Mouse (Mus musculus): ENCODE measurements at regions not wholly inside any gene's neighbourhood (a gene's known extent, or its start where the extent isn't known, plus 50 kb on each side); places are given as distances from the start of the nearest gene placed in this dataset.

- Histone ChIP-seq H3K4me3 (ENCODE audit: low read depth, low read length) (no peak overlapping the region), H3K4me2 (ENCODE audit: low read length) (no peak overlapping the region), H3K36me3 (ENCODE audit: control insufficient read depth, insufficient read depth, low read length) (no peaks in the 10 kb centered on the region), H3K9me3 (replicated peaks; ENCODE audit: control insufficient read depth, low read length) (no peaks in the 10 kb centered on the region), H3K4me1 (ENCODE audit: control insufficient read depth, insufficient read depth, low read length) (peaks cover 6% of the 10 kb centered on the region; the same call in 1 of the 2 replicates), H3K27me3 (replicated peaks; ENCODE audit: control insufficient read depth, insufficient read depth, low read length) (no peaks in the 10 kb centered on the region), H3K27ac (ENCODE audit: low read depth, low read length) (no peak overlapping the region), H3K9ac (ENCODE audit: low read length) (no peak overlapping the region)
- no peak for ATAC-seq
- WGBS, result 90% methylated on average over 2 of the region's 2 CpGs
- no peak for DNase-seq (ENCODE audit: low spot score)
Observed at GRCm38 (mm10) chr12:5805731-5806130, 430.2 kb upstream of the Klhl29 start.

GRCm38 (mm10) chr12:5793051-5793450 lies 417.6 kb upstream of the Klhl29 start:
- Histone ChIP-seq H3K27me3 (replicated peaks; ENCODE audit: control insufficient read depth, insufficient read depth, low read length) (no peaks in the 10 kb centered on the region), H3K9ac (ENCODE audit: low read length) (no peak overlapping the region), H3K4me1 (ENCODE audit: control insufficient read depth, insufficient read depth, low read length) (no peaks in the 10 kb centered on the region), H3K27ac (ENCODE audit: low read depth, low read length) (no peak overlapping the region), H3K4me2 (ENCODE audit: low read length) (no peak overlapping the region), H3K36me3 (ENCODE audit: control insufficient read depth, insufficient read depth, low read length) (no peaks in the 10 kb centered on the region), H3K9me3 (replicated peaks; ENCODE audit: control insufficient read depth, low read length) (no peaks in the 10 kb centered on the region), H3K4me3 (ENCODE audit: low read depth, low read length) (no peak overlapping the region)
- WGBS, result 83% methylated on average over 7 of the region's 7 CpGs
- no peak for ATAC-seq
- no peak for DNase-seq (ENCODE audit: low spot score)

- H3K4me2 ChIP-seq (ENCODE audit: low read length), result no peak overlapping the region
- no peak overlapping the region for H3K4me3 ChIP-seq (ENCODE audit: low read depth, low read length)
- ATAC-seq (no peak), DNase-seq (ENCODE audit: low spot score) (no peak)
- WGBS, result 71% methylated on average over 7 of the region's 7 CpGs
- H3K4me1 ChIP-seq (ENCODE audit: control insufficient read depth, insufficient read depth, low read length), result no peaks in the 10 kb centered on the region
- no peak overlapping the region for H3K9ac ChIP-seq (ENCODE audit: low read length)
- no peaks in the 10 kb centered on the region for H3K27me3 ChIP-seq (replicated peaks; ENCODE audit: control insufficient read depth, insufficient read depth, low read length)
- H3K36me3 ChIP-seq (ENCODE audit: control insufficient read depth, insufficient read depth, low read length), result no peaks in the 10 kb centered on the region
- H3K9me3 ChIP-seq (replicated peaks; ENCODE audit: control insufficient read depth, low read length), result no peaks in the 10 kb centered on the region
- H3K27ac ChIP-seq (ENCODE audit: low read depth, low read length), result no peak overlapping the region
Observed at GRCm38 (mm10) chr12:5787074-5787813, 411.8 kb upstream of the Klhl29 start.

GRCm38 (mm10) chr12:5781276-5781675 lies 405.8 kb upstream of the Klhl29 start:
- H3K4me1 ChIP-seq (ENCODE audit: control insufficient read depth, insufficient read depth, low read length), result no peaks in the 10 kb centered on the region
- H3K4me2 ChIP-seq (ENCODE audit: low read length), result no peak overlapping the region
- H3K36me3 ChIP-seq (ENCODE audit: control insufficient read depth, insufficient read depth, low read length), result no peaks in the 10 kb centered on the region
- no peaks in the 10 kb centered on the region for H3K27me3 ChIP-seq (replicated peaks; ENCODE audit: control insufficient read depth, insufficient read depth, low read length)
- WGBS, result 37% methylated on average over 3 of the region's 3 CpGs
- ATAC-seq (no peak), DNase-seq (ENCODE audit: low spot score) (no peak)
- H3K9me3 ChIP-seq (replicated peaks; ENCODE audit: control insufficient read depth, low read length), result no peaks in the 10 kb centered on the region
- no peak overlapping the region for H3K4me3 ChIP-seq (ENCODE audit: low read depth, low read length)
- H3K27ac ChIP-seq (ENCODE audit: low read depth, low read length), result no peak overlapping the region
- H3K9ac ChIP-seq (ENCODE audit: low read length), result no peak overlapping the region

- H3K9me3 ChIP-seq (replicated peaks; ENCODE audit: control insufficient read depth, low read length), result no peaks in the 10 kb centered on the region
- H3K9ac ChIP-seq (ENCODE audit: low read length), result no peak overlapping the region
- no peak overlapping the region for H3K27ac ChIP-seq (ENCODE audit: low read depth, low read length)
- no peaks in the 10 kb centered on the region for H3K27me3 ChIP-seq (replicated peaks; ENCODE audit: control insufficient read depth, insufficient read depth, low read length)
- no peak overlapping the region for H3K4me2 ChIP-seq (ENCODE audit: low read length)
- no peak for ATAC-seq
- no peaks in the 10 kb centered on the region for H3K36me3 ChIP-seq (ENCODE audit: control insufficient read depth, insufficient read depth, low read length)
- no peak for DNase-seq (ENCODE audit: low spot score)
- H3K4me1 ChIP-seq (ENCODE audit: control insufficient read depth, insufficient read depth, low read length), result no peaks in the 10 kb centered on the region
- no peak overlapping the region for H3K4me3 ChIP-seq (ENCODE audit: low read depth, low read length)
Observed at GRCm38 (mm10) chr12:5777556-5777955, 402.1 kb upstream of the Klhl29 start.

GRCm38 (mm10) chr12:5771399-5771978 lies 396.0 kb upstream of the Klhl29 start:
- Histone ChIP-seq H3K9me3 (replicated peaks; ENCODE audit: control insufficient read depth, low read length) (no peaks in the 10 kb centered on the region), H3K4me3 (ENCODE audit: low read depth, low read length) (no peak overlapping the region), H3K4me1 (ENCODE audit: control insufficient read depth, insufficient read depth, low read length) (no peaks in the 10 kb centered on the region), H3K4me2 (ENCODE audit: low read length) (no peak overlapping the region), H3K36me3 (ENCODE audit: control insufficient read depth, insufficient read depth, low read length) (no peaks in the 10 kb centered on the region), H3K9ac (ENCODE audit: low read length) (no peak overlapping the region), H3K27me3 (replicated peaks; ENCODE audit: control insufficient read depth, insufficient read depth, low read length) (no peaks in the 10 kb centered on the region), H3K27ac (ENCODE audit: low read depth, low read length) (no peak overlapping the region)
- 79% methylated on average over 5 of the region's 5 CpGs for WGBS
- no peak for ATAC-seq
- no peak for DNase-seq (ENCODE audit: low spot score)

GRCm38 (mm10) chr12:5770531-5770930 lies 395.0 kb upstream of the Klhl29 start:
- no peak overlapping the region for H3K27ac ChIP-seq (ENCODE audit: low read depth, low read length)
- no peaks in the 10 kb centered on the region for H3K27me3 ChIP-seq (replicated peaks; ENCODE audit: control insufficient read depth, insufficient read depth, low read length)
- H3K4me3 ChIP-seq (ENCODE audit: low read depth, low read length), result no peak overlapping the region
- DNase-seq (ENCODE audit: low spot score) (no peak), ATAC-seq (no peak)
- no peak overlapping the region for H3K9ac ChIP-seq (ENCODE audit: low read length)
- WGBS, result 80% methylated on average over 2 of the region's 2 CpGs
- no peak overlapping the region for H3K4me2 ChIP-seq (ENCODE audit: low read length)
- H3K9me3 ChIP-seq (replicated peaks; ENCODE audit: control insufficient read depth, low read length), result no peaks in the 10 kb centered on the region
- no peaks in the 10 kb centered on the region for H3K4me1 ChIP-seq (ENCODE audit: control insufficient read depth, insufficient read depth, low read length)
- H3K36me3 ChIP-seq (ENCODE audit: control insufficient read depth, insufficient read depth, low read length), result no peaks in the 10 kb centered on the region

GRCm38 (mm10) chr12:5764445-5765170 lies 389.1 kb upstream of the Klhl29 start:
- ATAC-seq, result peak; percentile 93
- Histone ChIP-seq H3K4me3 (ENCODE audit: low read depth, low read length) (no peak overlapping the region), H3K27me3 (replicated peaks; ENCODE audit: control insufficient read depth, insufficient read depth, low read length) (no peaks in the 10 kb centered on the region), H3K27ac (ENCODE audit: low read depth, low read length) (no peak overlapping the region; the same call in 1 of the 2 replicates), H3K4me1 (ENCODE audit: control insufficient read depth, insufficient read depth, low read length) (peaks cover 8% of the 10 kb centered on the region; the same call in 1 of the 2 replicates), H3K36me3 (ENCODE audit: control insufficient read depth, insufficient read depth, low read length) (no peaks in the 10 kb centered on the region), H3K9ac (ENCODE audit: low read length) (no peak overlapping the region), H3K9me3 (replicated peaks; ENCODE audit: control insufficient read depth, low read length) (no peaks in the 10 kb centered on the region), H3K4me2 (ENCODE audit: low read length) (no peak overlapping the region)
- 11% methylated on average over 6 of the region's 6 CpGs for WGBS
- DNase-seq (ENCODE audit: low spot score), result peak; percentile 76

- peak; percentile 56 for DNase-seq (ENCODE audit: low spot score)
- H3K4me3 ChIP-seq (ENCODE audit: low read depth, low read length), result no peak overlapping the region
- no peak overlapping the region for H3K9ac ChIP-seq (ENCODE audit: low read length)
- peak; percentile 67 for ATAC-seq
- no peak overlapping the region for H3K4me2 ChIP-seq (ENCODE audit: low read length)
- H3K4me1 ChIP-seq (ENCODE audit: control insufficient read depth, insufficient read depth, low read length), result peaks cover 8% of the 10 kb centered on the region; the same call in 1 of the 2 replicates
- no peaks in the 10 kb centered on the region for H3K36me3 ChIP-seq (ENCODE audit: control insufficient read depth, insufficient read depth, low read length)
- WGBS, result 77% methylated on average over 1 of the region's 1 CpGs
- H3K9me3 ChIP-seq (replicated peaks; ENCODE audit: control insufficient read depth, low read length), result no peaks in the 10 kb centered on the region
- no peak overlapping the region; the same call in 1 of the 2 replicates for H3K27ac ChIP-seq (ENCODE audit: low read depth, low read length)
- H3K27me3 ChIP-seq (replicated peaks; ENCODE audit: control insufficient read depth, insufficient read depth, low read length), result no peaks in the 10 kb centered on the region
Observed at GRCm38 (mm10) chr12:5764026-5764425, 388.5 kb upstream of the Klhl29 start.

Measured in forebrain, embryonic 14.5 days (tissue).